In the genomic region with DNA sequence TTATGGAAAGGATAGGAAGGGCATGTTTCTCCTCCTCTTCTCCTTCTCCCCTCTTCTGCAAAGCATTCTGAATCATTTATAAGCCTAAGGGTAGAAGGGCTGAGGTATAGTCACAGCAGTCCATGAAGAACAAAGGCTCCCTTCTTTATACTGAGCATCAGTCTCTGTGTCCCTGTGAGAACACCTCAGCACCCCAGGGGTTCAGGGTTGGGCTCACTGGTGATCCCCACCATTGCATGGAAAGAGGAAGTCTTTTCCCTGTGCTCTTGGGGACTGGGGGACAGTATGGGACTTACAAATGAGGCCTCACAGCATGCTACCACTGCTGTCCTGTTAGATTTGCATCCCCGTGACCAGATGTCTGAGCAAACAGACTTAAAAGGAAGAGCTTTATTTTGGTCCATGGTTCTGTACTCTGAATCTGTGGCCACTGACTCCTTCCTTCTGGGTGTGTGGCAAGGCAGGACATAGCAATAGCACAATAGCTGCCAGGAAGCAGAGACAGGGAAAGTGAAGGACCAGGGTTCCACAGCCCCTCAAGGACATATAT, we compare ENCODE assay signal across 17 mouse cellular contexts.
A peak's percentile ranks its signal among the peaks of the same experiment; 100 is the strongest.
DNase-seq lines count a peak whose midpoint lies in the region; ATAC-seq lines count a peak whose summit lies in the region.
"Had no signal": no experiment of that assay in that cellular context is flagged by ENCODE, and none has a peak within 500 bp of the region (broad histone marks: within the 10 kb centered on the region; RNA-seq: fewer than 3 reads in every experiment).

No protein-coding gene starts in this region.

- H3K27ac ChIP-seq in heart, embryonic 12.5 days (ENCODE audit: poor library complexity, severe bottlenecking), result 0 out of 2 replicates have a peak overlapping the region, but pooled peaks have one; percentile 96
- H3K27ac ChIP-seq in neural tube, embryonic 13.5 days (replicated peaks), result no peak overlapping the region
- H3K27ac ChIP-seq: embryonic facial prominence, embryonic 15.5 days; liver, embryonic 15.5 days had no signal

- DNase-seq in heart, postnatal 4 days, result no peak
- no peak for DNase-seq in neural tube, embryonic 10.5 days (ENCODE audit: extremely low spot score, low spot score)
- DNase-seq in lung, postnatal 25 days (ENCODE audit: low spot score), result no peak
- DNase-seq in frontal cortex, postnatal 10 days (ENCODE audit: low spot score in 2 of 2), result no peak
- DNase-seq in kidney, adult 11 months, result no peak
- DNase-seq: adrenal gland, postnatal 36 days; heart, postnatal 14 days; kidney, postnatal 14 days; lung, postnatal 36 days; right cerebral cortex, postnatal 25 days had no signal

- no peak overlapping the region for H3K4me2 ChIP-seq in heart, embryonic 12.5 days
- no peak overlapping the region for H3K4me2 ChIP-seq in neural tube, embryonic 13.5 days
- H3K4me2 ChIP-seq: embryonic facial prominence, embryonic 15.5 days; liver, embryonic 15.5 days had no signal

- H3K36me3 ChIP-seq in heart, embryonic 12.5 days, result peaks cover 15% of the 10 kb centered on the region
- no peaks in the 10 kb centered on the region for H3K36me3 ChIP-seq in neural tube, embryonic 13.5 days
- H3K36me3 ChIP-seq: embryonic facial prominence, embryonic 15.5 days; liver, embryonic 15.5 days had no signal

- H3K27me3 ChIP-seq in heart, embryonic 12.5 days (replicated peaks), result no peaks in the 10 kb centered on the region
- H3K27me3 ChIP-seq in neural tube, embryonic 13.5 days, result no peaks in the 10 kb centered on the region
- H3K27me3 ChIP-seq: embryonic facial prominence, embryonic 15.5 days; liver, embryonic 15.5 days had no signal

- peaks cover 79% of the 10 kb centered on the region for H3K4me1 ChIP-seq in heart, embryonic 12.5 days (replicated peaks)
- peaks cover 40% of the 10 kb centered on the region for H3K4me1 ChIP-seq in neural tube, embryonic 13.5 days (replicated peaks)

- no peak overlapping the region for H3K4me3 ChIP-seq in heart, embryonic 12.5 days
- H3K4me3 ChIP-seq in neural tube, embryonic 13.5 days, result no peak overlapping the region
- H3K4me3 ChIP-seq: embryonic facial prominence, embryonic 15.5 days; liver, embryonic 15.5 days; myocyte had no signal

- H3K9me3 ChIP-seq in heart, embryonic 12.5 days (replicated peaks), result no peaks in the 10 kb centered on the region
- no peaks in the 10 kb centered on the region for H3K9me3 ChIP-seq in neural tube, embryonic 13.5 days
- H3K9me3 ChIP-seq: embryonic facial prominence, embryonic 15.5 days; liver, embryonic 15.5 days had no signal

- 88% methylated on average over 1 of the region's 1 CpGs for WGBS in heart, embryonic 12.5 days
- WGBS in neural tube, embryonic 13.5 days, result 71% methylated on average over 1 of the region's 1 CpGs

- ATAC-seq in heart, embryonic 12.5 days (ENCODE audit: insufficient number of reproducible peaks, low FRiP score), result no peak
- ATAC-seq in neural tube, embryonic 13.5 days (ENCODE audit: low read depth), result no peak
- peak; percentile 42 for ATAC-seq in megakaryocyte progenitor cell, adult 5-6 weeks (replicated peaks; ENCODE audit: poor library complexity)
- ATAC-seq: forebrain, embryonic 14.5 days had no signal

- H3K9ac ChIP-seq in heart, embryonic 12.5 days, result no peak overlapping the region
- 0 out of 2 replicates have a peak overlapping the region, but pooled peaks have one; percentile 26 for H3K9ac ChIP-seq in neural tube, embryonic 13.5 days
- H3K9ac ChIP-seq: embryonic facial prominence, embryonic 15.5 days; liver, embryonic 15.5 days had no signal
